Mouse (Mus musculus): ENCODE data around the gene Ttc23.

- no peak for TF ChIP-seq POLR2A (IDR thresholded peaks at IDR 0.05; ENCODE audit: insufficient read length, low read depth)
- no peak for TF ChIP-seq POLR2AphosphoS2 (IDR thresholded peaks at IDR 0.05; ENCODE audit: insufficient read length, low read depth)
- TF ChIP-seq MAX (IDR thresholded peaks at IDR 0.05; ENCODE audit: low read depth), result no peak
- TF ChIP-seq E2F4 (IDR thresholded peaks at IDR 0.05; ENCODE audit: insufficient read depth), result no peak
- TF ChIP-seq REST (IDR thresholded peaks at IDR 0.05; ENCODE audit: insufficient read depth, insufficient read length), result no peak
- TF ChIP-seq MYOD1 (IDR thresholded peaks at IDR 0.05; ENCODE audit: control insufficient read depth in 1 of 3, insufficient read length in 2 of 3, low read depth in 2 of 3), result no peak
- no peak for TF ChIP-seq USF1 (IDR thresholded peaks at IDR 0.05; ENCODE audit: low read depth)
- no peak for TF ChIP-seq MYOG (IDR thresholded peaks at IDR 0.05; ENCODE audit: control insufficient read depth in 1 of 3, insufficient read depth in 1 of 3, insufficient read length in 2 of 3, low read depth in 2 of 3)
- no peak for TF ChIP-seq SRF (IDR thresholded peaks at IDR 0.05; ENCODE audit: control insufficient read depth, insufficient read length, low read depth)
Measured at GRCm38 (mm10) chr7:67622151-67622550, 25.1 kb upstream of the Ttc23 start.

All from myocyte (in vitro differentiated cells).